Mouse (Mus musculus): ENCODE results near the gene Adamtsl5. TPM values are rescaled to one million over a fixed set of nuclear protein-coding genes. Genes with fewer than 3 reads are reported as not detected.

The Adamtsl5 gene
- polyA plus RNA-seq, 1 experiment from 2014 or later: 0.51 TPM

- no peak overlapping the region for H3K4me3 ChIP-seq (ENCODE audit: low read depth, low read length)
- no peak overlapping the region; the same call in 1 of the 2 replicates for H3K9ac ChIP-seq (ENCODE audit: low read length)
- no peak for DNase-seq (ENCODE audit: low spot score)
- H3K4me1 ChIP-seq (replicated peaks; ENCODE audit: control insufficient read depth, insufficient read depth, low read length): peaks cover 7% of the 10 kb centered on the region
- H3K27ac ChIP-seq (ENCODE audit: low read depth, low read length): no peak overlapping the region
- H3K36me3 ChIP-seq (ENCODE audit: control insufficient read depth, insufficient read depth, low read length): no peaks in the 10 kb centered on the region
- no peaks in the 10 kb centered on the region for H3K9me3 ChIP-seq (ENCODE audit: control insufficient read depth, low read length)
- H3K27me3 ChIP-seq (ENCODE audit: control insufficient read depth, insufficient read depth, low read length): peaks cover 2% of the 10 kb centered on the region
- 75% methylated on average over 10 of the region's 10 CpGs for WGBS
- H3K4me2 ChIP-seq (ENCODE audit: low read depth, low read length, severe bottlenecking): no peak overlapping the region
- ATAC-seq (replicated peaks; ENCODE audit: low FRiP score): no peak
These were observed 16.3 kb downstream of the Adamtsl5 start for GRCm38 (mm10) chr10:80331636-80332524.

GRCm38 (mm10) chr10:80330888-80331287, 17.3 kb downstream of the Adamtsl5 start:
- Histone ChIP-seq H3K4me2 (ENCODE audit: low read depth, low read length, severe bottlenecking) (peak overlapping the region; percentile 96; the same call in 1 of the 2 replicates), H3K9ac (ENCODE audit: low read length) (no peak overlapping the region), H3K4me1 (replicated peaks; ENCODE audit: control insufficient read depth, insufficient read depth, low read length) (peaks cover 7% of the 10 kb centered on the region), H3K9me3 (ENCODE audit: control insufficient read depth, low read length) (no peaks in the 10 kb centered on the region), H3K27me3 (ENCODE audit: control insufficient read depth, insufficient read depth, low read length) (peaks cover 2% of the 10 kb centered on the region), H3K36me3 (ENCODE audit: control insufficient read depth, insufficient read depth, low read length) (no peaks in the 10 kb centered on the region), H3K4me3 (ENCODE audit: low read depth, low read length) (no peak overlapping the region), H3K27ac (ENCODE audit: low read depth, low read length) (no peak overlapping the region)
- WGBS: 81% methylated on average over 2 of the region's 2 CpGs
- no peak for ATAC-seq (replicated peaks; ENCODE audit: low FRiP score)
- DNase-seq (ENCODE audit: low spot score): no peak

GRCm38 (mm10) chr10:80330084-80330483, 18.1 kb downstream of the Adamtsl5 start:
- Histone ChIP-seq H3K9ac (ENCODE audit: low read length) (peak overlapping the region; percentile 57), H3K4me2 (ENCODE audit: low read depth, low read length, severe bottlenecking) (peak overlapping the region; percentile 96), H3K36me3 (ENCODE audit: control insufficient read depth, insufficient read depth, low read length) (no peaks in the 10 kb centered on the region), H3K27ac (ENCODE audit: low read depth, low read length) (no peak overlapping the region), H3K4me3 (ENCODE audit: low read depth, low read length) (peak overlapping the region; percentile 39), H3K9me3 (ENCODE audit: control insufficient read depth, low read length) (no peaks in the 10 kb centered on the region), H3K4me1 (replicated peaks; ENCODE audit: control insufficient read depth, insufficient read depth, low read length) (peaks cover 7% of the 10 kb centered on the region), H3K27me3 (ENCODE audit: control insufficient read depth, insufficient read depth, low read length) (peaks cover 2% of the 10 kb centered on the region)
- no peak for ATAC-seq (replicated peaks; ENCODE audit: low FRiP score)
- DNase-seq (ENCODE audit: low spot score): no peak
- 2% methylated on average over 41 of the region's 41 CpGs for WGBS

DNA sequence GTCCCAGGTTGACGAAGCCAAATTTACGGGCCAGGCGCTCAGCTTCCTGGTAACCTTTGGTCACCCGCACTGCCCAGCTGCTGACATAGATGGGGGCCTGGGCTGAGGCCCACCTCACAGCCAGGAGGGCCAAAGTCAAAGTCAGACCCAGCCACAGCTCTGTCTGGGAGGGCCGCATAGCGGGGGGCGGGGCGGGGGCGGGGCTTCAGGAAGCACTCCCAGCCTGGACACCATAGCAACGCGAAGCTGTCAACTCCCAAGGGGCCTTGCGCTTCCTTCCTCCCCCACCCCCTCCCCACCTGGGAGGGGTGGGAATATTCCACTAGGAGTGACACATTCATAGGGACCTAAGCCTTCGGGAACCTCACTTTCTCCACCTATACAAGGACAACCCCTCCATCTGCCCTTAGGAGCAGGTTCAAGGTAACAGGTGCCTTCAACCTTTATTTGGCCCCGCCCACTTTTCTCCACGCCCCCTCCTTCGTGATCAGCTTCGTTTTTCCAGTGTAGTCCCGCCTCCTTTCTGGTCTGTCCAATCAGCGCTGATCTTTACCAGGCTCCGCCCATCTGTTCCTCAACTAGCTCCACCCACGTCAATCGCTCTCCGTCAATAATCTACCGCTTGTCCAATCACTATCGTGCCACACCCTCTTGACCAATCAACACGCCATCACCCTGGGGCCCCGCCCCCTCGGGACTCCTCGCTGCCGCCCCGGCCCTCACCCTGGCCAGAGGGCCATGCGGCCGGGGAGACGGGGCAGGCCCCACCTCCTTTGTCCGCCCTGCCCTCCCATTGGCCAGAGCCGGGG, 18.7 kb downstream of the Adamtsl5 start, which contains the start of the genes Pcsk4 and Reep6:
Gene Pcsk4 (minus strand): TSS at position 226 of the 809 bp plus-strand sequence.
Gene Reep6 (plus strand): TSS at position 681 of the 809 bp plus-strand sequence.
- Histone ChIP-seq H3K36me3 (ENCODE audit: control insufficient read depth, insufficient read depth, low read length) (no peaks in the 10 kb centered on the region), H3K27ac (ENCODE audit: low read depth, low read length) (no peak within 1 kb of the TSS), H3K9ac (ENCODE audit: low read length) (peak within 1 kb of the TSS; percentile 57), H3K9me3 (ENCODE audit: control insufficient read depth, low read length) (no peaks in the 10 kb centered on the region), H3K4me3 (ENCODE audit: low read depth, low read length) (peak within 1 kb of the TSS; percentile 39), H3K4me2 (ENCODE audit: low read depth, low read length, severe bottlenecking) (peak within 1 kb of the TSS; percentile 96), H3K4me1 (replicated peaks; ENCODE audit: control insufficient read depth, insufficient read depth, low read length) (peaks cover 7% of the 10 kb centered on the region), H3K27me3 (ENCODE audit: control insufficient read depth, insufficient read depth, low read length) (peaks cover 2% of the 10 kb centered on the region)
- peak; percentile 97 for ATAC-seq (replicated peaks; ENCODE audit: low FRiP score)
- 5% methylated on average over 36 of the region's 36 CpGs for WGBS
- peak; percentile 99 for DNase-seq (ENCODE audit: low spot score)

GRCm38 (mm10) chr10:80325045-80325444, 23.2 kb downstream of the Adamtsl5 start:
- peaks cover 10% of the 10 kb centered on the region; the same call in 1 of the 2 replicates for H3K4me1 ChIP-seq (replicated peaks; ENCODE audit: control insufficient read depth, insufficient read depth, low read length)
- DNase-seq (ENCODE audit: low spot score) (no peak), ATAC-seq (replicated peaks; ENCODE audit: low FRiP score) (no peak)
- no peaks in the 10 kb centered on the region for H3K36me3 ChIP-seq (ENCODE audit: control insufficient read depth, insufficient read depth, low read length)
- no peaks in the 10 kb centered on the region for H3K9me3 ChIP-seq (ENCODE audit: control insufficient read depth, low read length)
- H3K4me3 ChIP-seq (ENCODE audit: low read depth, low read length): no peak overlapping the region
- no peak overlapping the region for H3K4me2 ChIP-seq (ENCODE audit: low read depth, low read length, severe bottlenecking)
- no peak overlapping the region for H3K27ac ChIP-seq (ENCODE audit: low read depth, low read length)
- H3K9ac ChIP-seq (ENCODE audit: low read length): no peak overlapping the region
- WGBS: 82% methylated on average over 21 of the region's 21 CpGs
- no peaks in the 10 kb centered on the region; the same call in 1 of the 2 replicates for H3K27me3 ChIP-seq (ENCODE audit: control insufficient read depth, insufficient read depth, low read length)

DNA sequence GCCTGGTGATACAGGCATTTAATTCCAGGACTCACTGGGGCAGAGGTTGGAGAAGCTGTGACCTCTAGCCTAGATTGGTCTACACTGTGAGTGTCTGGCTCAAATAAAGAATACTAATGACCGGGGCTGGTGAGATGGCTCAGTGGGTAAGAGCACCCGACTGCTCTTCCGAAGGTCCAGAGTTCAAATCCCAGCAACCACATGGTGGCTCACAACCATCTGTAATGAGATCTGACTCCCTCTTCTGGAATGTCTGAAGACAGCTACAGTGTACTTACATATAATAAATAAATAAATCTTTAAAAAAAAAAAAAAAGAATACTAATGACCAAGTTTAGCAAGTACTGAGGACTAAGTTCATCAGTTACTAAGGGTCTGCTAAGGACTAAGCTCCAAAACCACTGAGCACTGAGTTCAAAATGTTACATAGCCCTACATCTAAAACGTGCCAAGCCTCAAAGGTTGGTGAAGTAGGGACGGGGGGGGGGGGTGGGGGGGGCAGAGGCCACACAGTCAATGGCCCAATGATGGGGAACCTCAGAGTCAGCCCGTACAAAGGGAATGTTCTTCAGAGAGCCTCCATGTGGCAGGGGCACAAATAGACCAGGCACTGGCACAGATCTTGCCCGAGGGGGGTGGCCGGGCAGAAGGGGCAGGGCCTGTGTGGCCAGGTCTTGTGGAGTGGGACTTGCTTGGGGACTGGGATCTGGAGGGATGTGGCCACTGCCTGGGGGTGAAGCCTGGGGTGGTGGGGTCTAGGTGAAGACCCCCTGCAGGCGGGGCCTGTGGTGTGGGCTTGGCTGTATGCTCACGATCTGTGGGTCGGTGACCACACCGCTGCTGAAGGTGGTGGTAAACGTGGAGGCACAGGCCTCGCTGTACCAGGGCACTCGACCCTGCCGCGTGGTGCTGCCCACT, 23.8 kb downstream of the Adamtsl5 start:
- H3K4me3 ChIP-seq (ENCODE audit: low read depth, low read length): no peak overlapping the region; the same call in 1 of the 2 replicates
- no peak overlapping the region for H3K27ac ChIP-seq (ENCODE audit: low read depth, low read length)
- no peaks in the 10 kb centered on the region for H3K36me3 ChIP-seq (ENCODE audit: control insufficient read depth, insufficient read depth, low read length)
- WGBS: 81% methylated on average over 17 of the region's 17 CpGs
- no peaks in the 10 kb centered on the region for H3K9me3 ChIP-seq (ENCODE audit: control insufficient read depth, low read length)
- peak overlapping the region; percentile 74 for H3K4me2 ChIP-seq (ENCODE audit: low read depth, low read length, severe bottlenecking)
- no peak for ATAC-seq (replicated peaks; ENCODE audit: low FRiP score)
- no peak overlapping the region for H3K9ac ChIP-seq (ENCODE audit: low read length)
- H3K27me3 ChIP-seq (ENCODE audit: control insufficient read depth, insufficient read depth, low read length): no peaks in the 10 kb centered on the region; the same call in 1 of the 2 replicates
- DNase-seq (ENCODE audit: low spot score): peak; percentile 59
- H3K4me1 ChIP-seq (replicated peaks; ENCODE audit: control insufficient read depth, insufficient read depth, low read length): peaks cover 12% of the 10 kb centered on the region; the same call in 1 of the 2 replicates

DNA sequence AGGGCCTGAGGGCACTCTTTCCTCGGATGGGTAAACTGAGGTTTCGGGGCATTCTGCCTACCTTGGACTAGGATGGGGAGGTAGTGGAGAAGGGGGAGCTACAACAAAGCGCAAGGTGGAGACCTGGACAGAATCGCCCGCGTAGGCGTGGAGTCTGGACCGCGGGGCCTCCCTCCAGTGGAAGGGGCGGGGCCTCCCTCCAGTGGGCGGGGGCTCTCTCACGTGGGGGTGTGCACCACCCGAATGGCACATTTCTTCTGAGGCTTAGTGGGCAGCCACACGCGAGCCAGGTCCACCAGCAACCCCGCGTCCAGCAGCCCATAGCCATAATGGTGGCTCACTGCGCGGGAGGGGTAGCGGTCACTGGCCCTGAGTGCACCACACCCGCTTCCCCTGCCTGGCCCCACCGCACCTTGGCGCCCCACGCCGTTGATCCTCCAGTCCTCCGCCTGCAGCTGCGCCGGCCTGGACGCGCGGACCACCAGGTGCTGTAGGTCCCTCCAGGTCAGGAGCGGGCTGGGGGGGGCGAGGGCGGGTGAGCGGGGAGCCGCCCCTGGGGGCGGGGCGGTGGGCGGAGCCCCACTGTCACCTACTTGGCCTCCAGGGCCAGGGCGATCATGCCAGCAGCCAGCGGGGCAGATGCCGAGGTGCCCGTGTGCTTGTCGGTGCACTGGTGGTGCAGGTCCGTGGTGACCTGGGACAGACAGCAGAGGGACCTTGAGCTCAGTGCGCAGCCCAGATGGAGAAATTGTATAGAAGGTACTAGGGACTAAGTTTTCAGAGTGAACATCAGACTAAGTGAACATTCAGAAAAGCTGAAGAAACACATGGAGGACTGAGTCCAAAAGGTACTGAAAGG, 24.7 kb downstream of the Adamtsl5 start:
- DNase-seq (ENCODE audit: low spot score) (peak; percentile 79), ATAC-seq (replicated peaks; ENCODE audit: low FRiP score) (peak; percentile 36; the same call in 1 of the 2 replicates)
- WGBS: under 1% methylated on average over 46 of the region's 46 CpGs
- H3K4me3 ChIP-seq (ENCODE audit: low read depth, low read length): peak overlapping the region; percentile 44
- H3K9ac ChIP-seq (ENCODE audit: low read length): peak overlapping the region; percentile 51
- no peaks in the 10 kb centered on the region for H3K9me3 ChIP-seq (ENCODE audit: control insufficient read depth, low read length)
- H3K4me2 ChIP-seq (ENCODE audit: low read depth, low read length, severe bottlenecking): peak overlapping the region; percentile 74
- H3K36me3 ChIP-seq (ENCODE audit: control insufficient read depth, insufficient read depth, low read length): no peaks in the 10 kb centered on the region; the same call in 1 of the 2 replicates
- H3K4me1 ChIP-seq (replicated peaks; ENCODE audit: control insufficient read depth, insufficient read depth, low read length): peaks cover 18% of the 10 kb centered on the region; the same call in 1 of the 2 replicates
- H3K27ac ChIP-seq (ENCODE audit: low read depth, low read length): no peak overlapping the region
- no peaks in the 10 kb centered on the region; the same call in 1 of the 2 replicates for H3K27me3 ChIP-seq (ENCODE audit: control insufficient read depth, insufficient read depth, low read length)

Data from forebrain, embryonic 11.5 days (tissue).